Mouse (Mus musculus) liver, embryonic 11.5 days (tissue): Measurements from ENCODE around the gene Dand5. TPM values are rescaled to one million over a fixed set of nuclear protein-coding genes. Genes with fewer than 3 reads are reported as not detected.
"Not testable (repeated sequence)": the region's sequence is repeated elsewhere in the genome, so short reads cannot be mapped to it uniquely, and the experiment has no call there.

ENCODE experiments used
- ATAC-seq: fragments of 200-750 bp; cut with Nextera tagmentation; replicated peaks from 2 replicates; pipeline ENCODE4 v1.8.0; 2017; ENCODE audit warnings: moderate number of reproducible peaks, mild to moderate bottlenecking, moderate TSS enrichment, moderate library complexity; ENCODE audit not compliant: low FRiP score
- DNase-seq: peaks from one replicate; pipeline ENCODE4 v3.0.0-alpha.2; 2017; ENCODE audit warnings: low spot score
- H3K27ac ChIP-seq: fragments of 300-500 bp; sonication (generic); 2 replicates; pipeline ENCODE4 v1.5.1; 2014; ENCODE audit warnings: mild to moderate bottlenecking, low read depth, low read length, control low read depth
- H3K27me3 ChIP-seq: fragments of 300-500 bp; sonication (generic); replicated peaks from 2 replicates; pipeline ENCODE4 v1.6.1; 2014; ENCODE audit warnings: low read length, mixed read lengths; ENCODE audit not compliant: control insufficient read depth, insufficient read depth
- H3K36me3 ChIP-seq: fragments of 300-500 bp; sonication (generic); 2 replicates; pipeline ENCODE4 v1.6.1; 2014; ENCODE audit warnings: mild to moderate bottlenecking, low read length, moderate library complexity, mixed read lengths; ENCODE audit not compliant: control insufficient read depth, insufficient read depth
- H3K4me1 ChIP-seq: fragments of 300-500 bp; sonication (generic); replicated peaks from 2 replicates; pipeline ENCODE4 v1.6.1; 2014; ENCODE audit warnings: low read length, mixed read lengths; ENCODE audit not compliant: control insufficient read depth, insufficient read depth
- H3K4me2 ChIP-seq: fragments of 300-500 bp; sonication (generic); 2 replicates; pipeline ENCODE4 v1.6.1; 2014; ENCODE audit warnings: mild to moderate bottlenecking, control low read depth, moderate library complexity
- H3K4me3 ChIP-seq: fragments of 300-500 bp; sonication (generic); 2 replicates; pipeline ENCODE4 v1.5.1; 2014; ENCODE audit warnings: low read depth, low read length, control low read depth
- H3K9ac ChIP-seq: fragments of 300-500 bp; sonication (generic); 2 replicates; pipeline ENCODE4 v1.6.1; 2014; ENCODE audit warnings: low read depth, low read length, control low read depth
- H3K9me3 ChIP-seq: fragments of 300-500 bp; sonication (generic); 2 replicates; pipeline ENCODE4 v1.6.1; 2016; ENCODE audit warnings: low read length, inconsistent platforms, mixed read lengths; ENCODE audit not compliant: control insufficient read depth
- WGBS: fragments of 180-500 bp; shearing (Covaris S2); extraction: QIAGEN DNeasy Blood & Tissue Kit; methylation state at CpG from one replicate; pipeline ENCODE4 v1.1.7; 2014; 5-methylcytosine and 5-hydroxymethylcytosine counted together
- polyA plus RNA-seq: library from polyadenylated mRNA; unstranded; fragments of >200 nt; fragmentation: Nextera tagmentation; extraction: Ambion mirVana; gene quantifications from 2 replicates; pipeline ENCODE4 v1.2.1, GENCODE M21; 2014

Gene Dand5
- polyA plus RNA-seq, 1 experiment from 2014 or later = 4.5 TPM

DNA sequence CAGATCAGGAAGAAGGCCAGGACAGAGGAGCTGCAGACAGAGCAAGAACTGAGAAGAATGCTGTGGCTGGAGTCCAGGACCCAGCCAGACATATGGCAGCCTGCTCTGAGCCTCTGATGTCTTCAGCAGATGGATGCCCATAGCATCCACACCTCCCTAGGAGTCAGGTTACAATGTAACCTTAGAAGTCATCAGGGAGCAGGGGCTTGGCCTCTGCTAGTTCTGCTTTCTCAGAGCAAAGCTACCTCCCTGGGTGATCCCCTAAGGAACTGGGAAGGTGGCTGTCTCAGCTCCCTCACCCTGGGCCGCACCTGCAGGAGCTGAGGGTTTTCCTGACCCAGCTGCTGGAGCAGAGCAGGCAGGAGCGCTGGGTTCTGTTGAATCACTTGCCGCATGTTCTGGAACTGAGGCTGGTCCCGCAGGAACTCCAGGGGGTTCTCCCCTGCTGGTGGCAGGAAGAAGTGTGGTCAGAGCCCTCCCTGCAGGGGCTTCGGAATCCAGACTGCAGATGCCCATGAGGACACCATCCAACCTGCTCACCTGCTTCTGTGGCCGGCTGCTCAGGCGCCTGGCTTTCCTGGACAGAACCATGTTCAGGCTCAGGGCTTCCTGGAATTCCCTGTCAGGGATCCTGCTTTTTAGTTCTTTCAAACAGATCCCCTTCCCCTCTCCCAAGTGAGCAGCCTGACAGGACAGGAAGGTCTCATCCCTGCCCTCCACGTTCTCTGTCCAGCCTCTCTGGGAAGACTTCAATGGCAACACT lies 14.7 kb upstream of the Dand5 start:
- H3K4me3 ChIP-seq = peak overlapping the region; percentile 34
- H3K27ac ChIP-seq = peak overlapping the region; percentile 54

DNA sequence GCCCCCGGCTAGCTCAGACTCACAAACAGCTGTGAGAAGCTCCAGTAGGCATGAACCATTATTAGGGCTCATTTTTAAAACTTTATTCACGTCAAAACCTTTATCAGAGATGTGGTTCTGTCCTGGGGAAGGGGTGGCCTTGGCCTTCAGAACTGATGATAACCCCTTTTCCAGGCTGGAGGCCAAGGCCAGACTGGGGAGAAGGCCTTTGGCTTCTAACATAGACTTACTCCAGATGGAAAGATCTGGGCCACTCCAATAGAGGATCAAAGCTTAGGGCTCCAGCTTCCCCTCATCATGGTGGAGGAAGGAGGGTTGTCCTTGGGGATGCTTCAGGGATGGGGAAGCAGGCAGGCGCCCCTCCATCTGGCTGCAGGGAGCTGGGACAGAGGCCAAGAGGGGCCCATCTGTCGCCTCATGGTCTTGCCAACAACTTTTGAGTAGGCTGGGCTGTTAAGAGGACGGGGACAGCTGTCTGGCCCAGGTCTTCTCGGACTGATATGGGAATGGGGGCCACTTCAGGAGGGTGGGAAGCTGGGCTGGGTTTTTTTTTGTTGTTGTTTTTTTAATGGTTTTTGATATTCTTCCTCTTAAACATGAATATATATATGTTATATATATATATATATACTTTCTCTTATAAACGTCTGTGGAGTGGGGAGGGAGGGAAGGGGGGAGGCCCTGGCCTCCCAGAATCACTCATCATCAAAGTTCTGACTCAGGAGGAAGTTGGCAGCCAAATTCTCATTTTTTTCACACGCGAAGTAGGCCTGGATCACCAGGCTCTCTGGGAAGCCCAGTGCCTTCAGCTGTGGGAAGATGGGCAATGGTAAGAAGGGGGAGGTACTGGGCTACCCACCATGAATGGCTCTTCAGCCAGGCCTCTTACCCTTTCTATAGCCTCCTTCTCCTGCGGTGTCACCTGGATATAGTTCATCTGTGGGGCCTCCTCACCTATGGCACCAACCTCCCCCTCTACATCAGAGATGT lies 12.5 kb upstream of the Dand5 start:
- ATAC-seq (no peak), DNase-seq (no peak)
- H3K4me2 ChIP-seq = no peak overlapping the region
- H3K4me1 ChIP-seq = peaks cover 44% of the 10 kb centered on the region
- H3K9ac ChIP-seq = no peak overlapping the region
- no peak overlapping the region for H3K4me3 ChIP-seq
- no peaks in the 10 kb centered on the region for H3K9me3 ChIP-seq
- peaks cover 32% of the 10 kb centered on the region for H3K36me3 ChIP-seq
- H3K27me3 ChIP-seq = no peaks in the 10 kb centered on the region
- H3K27ac ChIP-seq = 0 out of 2 replicates have a peak overlapping the region, but pooled peaks have one; percentile 3
- 72% methylated on average over 10 of the region's 10 CpGs for WGBS

More for the DNA sequence above, 14.7 kb upstream of the Dand5 start:
- Histone ChIP-seq H3K4me1 (peaks cover 47% of the 10 kb centered on the region), H3K9me3 (no peaks in the 10 kb centered on the region), H3K4me2 (peak overlapping the region; percentile 67), H3K27me3 (no peaks in the 10 kb centered on the region), H3K9ac (peak overlapping the region; percentile 41), H3K36me3 (peaks cover 44% of the 10 kb centered on the region)
- DNase-seq = no peak
- 68% methylated on average over 8 of the region's 8 CpGs for WGBS
- ATAC-seq = no peak

DNA sequence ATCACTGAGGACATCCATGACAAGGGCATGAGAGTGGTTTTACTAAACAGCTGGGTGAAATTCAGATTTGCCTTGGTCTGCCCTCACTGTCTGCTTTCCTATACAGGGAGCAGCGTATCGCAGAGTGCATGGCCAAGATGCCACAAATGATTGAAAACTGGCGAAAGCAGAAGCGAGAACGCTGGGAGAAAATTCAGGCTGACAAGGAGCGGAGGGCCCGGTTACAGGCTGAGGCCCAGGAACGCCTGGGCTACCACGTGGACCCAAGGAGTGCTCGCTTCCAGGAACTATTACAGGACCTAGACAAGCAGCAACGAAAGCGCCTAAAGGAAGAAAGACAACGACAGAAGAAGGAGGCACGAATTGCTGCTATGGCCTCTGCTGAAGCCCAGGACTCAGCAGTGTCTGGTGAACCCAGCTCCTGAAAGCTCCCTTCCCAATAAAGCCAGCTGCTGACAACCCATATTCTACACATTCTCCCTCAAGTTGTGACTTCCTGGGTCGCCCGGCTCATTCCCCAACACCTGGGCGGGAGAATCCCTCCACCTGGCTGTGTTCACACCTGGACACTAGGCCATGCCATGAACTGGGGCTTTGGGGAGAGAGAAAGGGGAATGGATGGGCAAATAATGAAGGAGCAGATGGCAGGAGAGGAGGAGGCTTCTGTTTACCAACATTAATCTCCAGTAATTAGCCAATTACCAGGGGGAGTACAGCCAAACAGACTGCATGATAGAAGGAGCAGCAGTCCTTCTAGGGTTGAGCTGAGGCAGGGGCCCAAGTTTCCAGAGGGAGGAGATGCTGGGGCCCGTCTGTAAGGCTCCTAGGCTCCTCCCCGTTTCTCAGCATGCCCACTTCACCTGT lies 11.6 kb upstream of the Dand5 start:
- no peaks in the 10 kb centered on the region for H3K27me3 ChIP-seq
- H3K9ac ChIP-seq = peak overlapping the region; percentile 31; the same call in 1 of the 2 replicates
- H3K27ac ChIP-seq = peak overlapping the region; percentile 46; the same call in 1 of the 2 replicates
- peaks cover 40% of the 10 kb centered on the region for H3K4me1 ChIP-seq
- H3K36me3 ChIP-seq = peaks cover 32% of the 10 kb centered on the region
- WGBS = 83% methylated on average over 19 of the region's 19 CpGs
- H3K4me2 ChIP-seq = 0 out of 2 replicates have a peak overlapping the region, but pooled peaks have one; percentile 13
- no peaks in the 10 kb centered on the region for H3K9me3 ChIP-seq
- no peak for DNase-seq
- H3K4me3 ChIP-seq = peak overlapping the region; percentile 99; the same call in 1 of the 2 replicates
- ATAC-seq = no peak

DNA sequence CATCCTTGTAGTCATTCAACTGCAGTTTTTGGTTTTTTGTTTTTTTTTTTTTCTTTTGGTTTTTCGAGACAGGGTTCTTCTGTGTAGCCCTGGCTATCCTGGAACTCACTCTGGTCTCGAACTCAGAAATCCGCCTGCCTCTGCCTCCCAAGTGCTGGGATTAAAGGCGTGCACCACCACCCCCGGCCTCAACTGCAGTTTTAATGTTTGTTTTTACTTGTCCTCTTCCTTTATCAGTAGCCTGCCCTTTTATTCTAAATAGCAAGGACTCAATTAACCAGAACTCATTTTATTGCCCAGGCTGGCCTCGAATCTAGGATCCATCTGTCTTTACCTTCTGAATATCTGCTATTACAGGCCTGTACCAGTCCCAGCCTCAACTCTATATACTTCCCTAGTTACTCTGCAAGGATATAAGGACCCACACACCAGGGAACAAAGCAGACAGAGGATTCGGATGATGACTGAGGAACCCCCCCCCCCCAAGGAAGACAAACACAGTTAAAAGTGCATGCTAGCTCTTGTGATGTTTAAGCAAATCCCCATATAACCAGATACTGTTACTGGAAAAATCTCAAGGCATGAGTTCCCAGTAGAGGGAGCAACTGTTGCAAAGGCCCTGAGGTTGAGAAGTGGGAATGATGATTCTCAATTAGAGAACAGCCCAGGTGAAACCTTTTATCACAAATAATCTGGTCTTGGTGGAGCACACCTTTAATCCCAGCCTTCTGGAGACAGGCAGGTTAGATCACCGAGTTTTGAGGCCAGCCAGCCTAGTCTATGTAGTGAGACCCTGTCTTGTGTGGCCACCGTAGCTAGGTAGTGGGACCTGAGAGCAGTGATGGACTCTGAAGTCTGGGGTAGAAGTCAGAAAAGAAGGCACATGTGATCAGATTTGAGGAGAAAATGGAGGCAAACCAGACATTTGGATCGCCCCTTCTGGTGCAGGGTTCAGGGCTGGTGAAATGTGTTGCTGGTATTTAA lies 10.4 kb upstream of the Dand5 start:
- Histone ChIP-seq H3K36me3 (peaks cover 32% of the 10 kb centered on the region), H3K4me2 (peak overlapping the region; percentile 80), H3K9me3 (no peaks in the 10 kb centered on the region), H3K9ac (peak overlapping the region; percentile 99), H3K4me3 (peak overlapping the region; percentile 99), H3K27ac (peak overlapping the region; percentile 94), H3K4me1 (peaks cover 34% of the 10 kb centered on the region), H3K27me3 (no peaks in the 10 kb centered on the region)
- DNase-seq (no peak), ATAC-seq (no peak)
- 51% methylated on average over 10 of the region's 10 CpGs for WGBS

DNA sequence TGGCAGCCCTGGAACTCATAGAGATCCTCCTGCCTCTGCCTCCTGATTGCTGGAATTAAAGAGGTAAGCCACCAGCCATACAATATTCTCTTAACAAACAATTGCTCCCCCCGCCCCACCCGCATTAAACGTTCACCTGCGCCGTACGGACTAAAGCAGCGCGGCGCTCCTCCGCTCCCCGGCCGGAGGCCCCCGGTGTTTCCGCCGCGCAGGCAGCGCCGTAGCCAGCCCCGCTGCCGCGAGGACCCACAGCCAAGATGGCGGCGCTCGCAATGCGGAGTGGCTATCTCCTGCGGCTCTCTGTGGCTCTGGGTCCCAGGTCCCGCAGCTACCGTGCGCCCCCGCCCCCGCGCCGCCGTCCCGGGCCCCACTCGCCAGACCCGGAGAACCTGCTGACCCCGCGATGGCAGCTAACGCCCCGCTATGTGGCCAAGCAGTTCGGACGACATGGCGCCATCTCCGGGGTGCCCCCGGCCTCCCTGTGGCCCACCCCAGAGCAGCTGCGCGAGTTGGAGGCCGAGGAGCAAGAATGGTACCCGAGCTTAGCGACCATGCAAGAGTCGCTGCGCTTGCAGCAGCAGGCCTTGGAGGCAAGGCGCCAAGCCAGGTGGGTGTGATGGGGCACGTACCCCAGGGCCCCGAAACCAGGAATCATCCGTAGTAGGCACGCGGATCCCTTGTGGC lies 9.6 kb upstream of the Dand5 start:
- H3K4me2 ChIP-seq = peak overlapping the region; percentile 80
- H3K4me1 ChIP-seq = peaks cover 25% of the 10 kb centered on the region
- no peaks in the 10 kb centered on the region for H3K9me3 ChIP-seq
- peak overlapping the region; percentile 99 for H3K4me3 ChIP-seq
- ATAC-seq (peak; percentile 80), DNase-seq (peak; percentile 87)
- H3K9ac ChIP-seq = peak overlapping the region; percentile 99
- under 1% methylated on average over 59 of the region's 59 CpGs for WGBS
- H3K27me3 ChIP-seq = no peaks in the 10 kb centered on the region
- peaks cover 23% of the 10 kb centered on the region for H3K36me3 ChIP-seq
- peak overlapping the region; percentile 94 for H3K27ac ChIP-seq

DNA sequence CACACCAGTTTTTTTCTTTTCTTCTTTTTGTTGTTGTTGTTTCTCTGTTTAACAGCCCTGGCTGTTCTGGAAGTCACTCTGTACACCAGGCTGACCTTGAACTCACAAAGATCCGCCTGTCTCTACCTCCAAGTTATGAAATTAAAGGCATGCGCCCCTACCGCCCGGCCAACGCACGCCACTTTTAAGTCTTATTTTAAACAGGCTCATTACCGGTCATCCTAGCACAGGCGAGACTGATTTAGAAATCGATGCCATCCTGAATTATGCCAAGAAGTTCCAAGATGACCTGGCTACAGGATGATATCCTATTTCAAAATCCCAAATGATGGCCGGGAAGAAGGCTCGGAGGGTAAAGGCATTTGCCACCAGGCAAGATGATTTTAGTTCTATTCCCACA lies 8.9 kb upstream of the Dand5 start, which contains the start of gene Gadd45gip1:
Gadd45gip1 (plus strand) TSS at position 33 of the 400 bp plus-strand sequence.
- Histone ChIP-seq H3K27me3 (no peaks in the 10 kb centered on the region), H3K4me3 (peak within 1 kb of the TSS; percentile 99)

DNA sequence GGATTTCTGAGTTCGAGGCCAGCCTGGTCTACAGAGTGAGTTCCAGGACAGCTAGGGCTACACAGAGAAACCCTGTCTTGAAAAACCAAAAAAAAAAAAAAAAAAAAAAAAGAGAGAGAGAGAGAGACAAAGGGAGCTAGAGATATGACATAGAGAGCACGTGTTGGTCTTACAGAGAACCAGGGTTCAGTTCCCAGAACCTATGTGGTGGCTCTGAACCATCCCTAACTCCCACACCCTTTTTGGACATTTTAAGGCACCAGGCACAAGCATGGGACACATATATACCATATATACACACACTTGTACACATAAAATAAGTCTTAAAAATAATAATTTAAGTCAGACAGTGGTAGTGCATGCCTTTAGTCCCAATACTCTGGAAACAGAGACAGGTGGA lies 3.9 kb upstream of the Dand5 start:
- not testable (repeated sequence) for DNase-seq, H3K9me3 ChIP-seq, H3K9ac ChIP-seq, ATAC-seq, H3K36me3 ChIP-seq, H3K27me3 ChIP-seq, H3K4me3 ChIP-seq
- 73% methylated on average over 2 of the region's 2 CpGs for WGBS
- H3K4me2 ChIP-seq = peak overlapping the region; percentile 33
- peak overlapping the region; percentile 13; the same call in 1 of the 2 replicates for H3K27ac ChIP-seq
- H3K4me1 ChIP-seq = peaks cover 19% of the 10 kb centered on the region

More for the DNA sequence above, 8.9 kb upstream of the Dand5 start, which contains the start of gene Gadd45gip1:
- Histone ChIP-seq H3K4me2 (peak within 1 kb of the TSS; percentile 80), H3K36me3 (peaks cover 18% of the 10 kb centered on the region), H3K27ac (peak within 1 kb of the TSS; percentile 94), H3K9me3 (no peaks in the 10 kb centered on the region), H3K4me1 (peaks cover 22% of the 10 kb centered on the region), H3K9ac (peak within 1 kb of the TSS; percentile 99)
- WGBS = 33% methylated on average over 11 of the region's 11 CpGs
- ATAC-seq = peak; percentile 50; the same call in 1 of the 2 replicates
- no peak for DNase-seq
